Mouse (Mus musculus) limb, embryonic 14.5 days (tissue): ENCODE data around the gene Sec24d. TPM values are rescaled to one million over a fixed set of nuclear protein-coding genes. Genes with fewer than 3 reads are reported as not detected.

Source experiments
- ATAC-seq: fragments of 200-750 bp; cut with Nextera tagmentation; 2 replicates; pipeline ENCODE4 v1.8.0; 2017; ENCODE audit warnings: low read depth, moderate number of reproducible peaks, moderate TSS enrichment; ENCODE audit not compliant: low FRiP score
- DNase-seq: peaks from one replicate; pipeline ENCODE4 v3.0.0-alpha.2; 2015; ENCODE audit warnings: low spot score
- H3K27ac ChIP-seq: fragments of 300-500 bp; sonication (generic); replicated peaks from 2 replicates; pipeline ENCODE4 v1.5.1; 2014; ENCODE audit warnings: low read depth, mild to moderate bottlenecking, low read length, moderate library complexity, mixed read lengths
- H3K27me3 ChIP-seq: fragments of 300-500 bp; sonication (generic); 2 replicates; pipeline ENCODE4 v1.6.1; 2014; ENCODE audit warnings: low read length, mixed read lengths; ENCODE audit not compliant: control insufficient read depth, insufficient read depth
- H3K36me3 ChIP-seq: fragments of 300-500 bp; sonication (generic); 2 replicates; pipeline ENCODE4 v1.6.1; 2014; ENCODE audit warnings: mild to moderate bottlenecking, low read length, moderate library complexity, mixed read lengths; ENCODE audit not compliant: control insufficient read depth, insufficient read depth
- H3K4me1 ChIP-seq: fragments of 300-500 bp; sonication (generic); 2 replicates; pipeline ENCODE4 v1.6.1; 2014; ENCODE audit warnings: antibody characterized with exemption, low read length, mixed read lengths; ENCODE audit not compliant: control insufficient read depth, insufficient read depth
- H3K4me2 ChIP-seq: fragments of 300-500 bp; sonication (generic); replicated peaks from 2 replicates; pipeline ENCODE4 v1.6.1; 2014; ENCODE audit warnings: low read depth, mild to moderate bottlenecking, low read length, moderate library complexity; ENCODE audit not compliant: severe bottlenecking
- H3K4me3 ChIP-seq: fragments of 300-500 bp; sonication (generic); replicated peaks from 2 replicates; pipeline ENCODE4 v1.5.1; 2014; ENCODE audit warnings: low read length
- H3K9ac ChIP-seq: fragments of 300-500 bp; sonication (generic); 2 replicates; pipeline ENCODE4 v1.6.1; 2014; ENCODE audit warnings: mild to moderate bottlenecking, low read depth, low read length, moderate library complexity; ENCODE audit not compliant: severe bottlenecking
- H3K9me3 ChIP-seq: fragments of 300-500 bp; sonication (generic); 2 replicates; pipeline ENCODE4 v1.6.1; 2016; ENCODE audit warnings: low read length; ENCODE audit not compliant: control insufficient read depth
- POLR2A ChIP-seq: fragments of 200-500 bp; IDR thresholded peaks from 2 replicates; pipeline ENCODE4 v1.8.0; 2012; ENCODE audit warnings: inconsistent platforms, mild to moderate bottlenecking, moderate library complexity, borderline replicate concordance; ENCODE audit not compliant: insufficient read depth, insufficient read length; ENCODE audit errors: extremely low read depth
- WGBS: fragments of 180-500 bp; shearing (Covaris S2); extraction: QIAGEN DNeasy Blood & Tissue Kit; methylation state at CpG from one replicate; pipeline ENCODE4 v1.1.7; 2014; 5-methylcytosine and 5-hydroxymethylcytosine counted together
- polyA plus RNA-seq, 2 experiments: library from polyadenylated mRNA; depleted of rRNA in 1 of 2; stranded (reverse) in 1 of 2; unstranded in 1 of 2; fragments of >200 nt; fragmentation: Nextera tagmentation in 1 of 2; extraction: Ambion mirVana in 1 of 2; gene quantifications; 2 replicates each; pipeline versions ENCODE4 v1.2.1 to v1.2.3; 2012 to 2014

Gene Sec24d
- polyA plus RNA-seq, 2 experiments, result 97.5 to 110 TPM

- TF ChIP-seq POLR2A, result no peak
- ATAC-seq (no peak), DNase-seq (no peak)
- 78% methylated on average over 9 of the region's 9 CpGs for WGBS
- H3K4me1 ChIP-seq, result no peaks in the 10 kb centered on the region
- no peak overlapping the region for H3K4me2 ChIP-seq
- no peak overlapping the region for H3K9ac ChIP-seq
- no peaks in the 10 kb centered on the region for H3K9me3 ChIP-seq
- no peak overlapping the region for H3K27ac ChIP-seq
- peaks cover 21% of the 10 kb centered on the region; the same call in 1 of the 2 replicates for H3K36me3 ChIP-seq
- no peak overlapping the region for H3K4me3 ChIP-seq
- H3K27me3 ChIP-seq, result no peaks in the 10 kb centered on the region
Measured at GRCm38 (mm10) chr3:123320341-123320740, 53.1 kb downstream of the Sec24d start.

DNA sequence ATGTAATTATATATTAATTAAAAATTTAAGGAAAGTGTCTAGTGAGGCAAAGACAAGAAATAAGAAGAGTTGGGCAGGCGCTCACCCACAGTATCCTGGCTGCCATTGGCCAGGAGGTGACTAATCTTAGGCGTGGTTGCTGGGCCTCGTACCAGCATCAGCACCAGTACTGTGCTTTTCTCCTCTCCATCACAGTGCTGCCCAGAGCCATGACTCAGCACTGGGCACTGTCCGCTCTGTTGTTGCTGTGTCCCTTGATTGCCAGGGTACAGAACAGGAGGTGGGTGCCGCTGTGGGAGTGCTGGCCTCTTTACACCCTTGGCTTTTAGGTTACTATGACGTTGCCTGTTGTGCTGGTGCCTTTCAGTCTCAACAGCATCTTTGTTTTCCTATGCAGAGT, 54.4 kb downstream of the Sec24d start:
- H3K4me2 ChIP-seq, result no peak overlapping the region
- peaks cover 18% of the 10 kb centered on the region; the same call in 1 of the 2 replicates for H3K36me3 ChIP-seq
- no peaks in the 10 kb centered on the region for H3K27me3 ChIP-seq
- no peak overlapping the region for H3K4me3 ChIP-seq
- ATAC-seq (no peak), DNase-seq (no peak)
- no peaks in the 10 kb centered on the region for H3K9me3 ChIP-seq
- no peaks in the 10 kb centered on the region for H3K4me1 ChIP-seq
- H3K27ac ChIP-seq, result no peak overlapping the region
- TF ChIP-seq POLR2A, result no peak
- no peak overlapping the region for H3K9ac ChIP-seq
- WGBS, result 87% methylated on average over 6 of the region's 6 CpGs

- ATAC-seq, result no peak
- TF ChIP-seq POLR2A, result no peak
- Histone ChIP-seq H3K27me3 (no peaks in the 10 kb centered on the region), H3K9ac (no peak overlapping the region), H3K4me3 (no peak overlapping the region), H3K4me2 (no peak overlapping the region), H3K27ac (no peak overlapping the region), H3K9me3 (no peaks in the 10 kb centered on the region), H3K36me3 (peaks cover 18% of the 10 kb centered on the region), H3K4me1 (no peaks in the 10 kb centered on the region)
- peak; percentile 80 for DNase-seq
- 16% methylated on average over 1 of the region's 1 CpGs for WGBS
Measured at GRCm38 (mm10) chr3:123322147-123322546, 54.9 kb downstream of the Sec24d start.

GRCm38 (mm10) chr3:123324326-123324725, 57.1 kb downstream of the Sec24d start:
- H3K27ac ChIP-seq, result no peak overlapping the region
- H3K36me3 ChIP-seq, result peaks cover 28% of the 10 kb centered on the region
- no peak for DNase-seq
- no peak overlapping the region for H3K4me2 ChIP-seq
- 66% methylated on average over 4 of the region's 4 CpGs for WGBS
- no peak overlapping the region for H3K9ac ChIP-seq
- H3K4me1 ChIP-seq, result peaks cover under 1% of the 10 kb centered on the region; the same call in 1 of the 2 replicates
- ATAC-seq, result no peak
- no peak overlapping the region for H3K4me3 ChIP-seq
- no peak for TF ChIP-seq POLR2A
- H3K9me3 ChIP-seq, result no peaks in the 10 kb centered on the region
- no peaks in the 10 kb centered on the region for H3K27me3 ChIP-seq

- Histone ChIP-seq H3K4me1 (peaks cover 8% of the 10 kb centered on the region), H3K36me3 (peaks cover 20% of the 10 kb centered on the region), H3K9ac (no peak overlapping the region), H3K4me3 (no peak overlapping the region), H3K27ac (no peak overlapping the region), H3K4me2 (no peak overlapping the region), H3K27me3 (no peaks in the 10 kb centered on the region), H3K9me3 (no peaks in the 10 kb centered on the region)
- 41% methylated on average over 6 of the region's 6 CpGs for WGBS
- ATAC-seq (peak; percentile 69), DNase-seq (peak; percentile 71)
- TF ChIP-seq POLR2A, result no peak
Measured at GRCm38 (mm10) chr3:123329251-123329650, 62.0 kb downstream of the Sec24d start.

GRCm38 (mm10) chr3:123330221-123330620, 63.0 kb downstream of the Sec24d start:
- TF ChIP-seq POLR2A, result no peak
- Histone ChIP-seq H3K27me3 (no peaks in the 10 kb centered on the region), H3K4me3 (no peak overlapping the region), H3K4me1 (peaks cover 17% of the 10 kb centered on the region), H3K36me3 (peaks cover 20% of the 10 kb centered on the region), H3K4me2 (no peak overlapping the region), H3K9me3 (no peaks in the 10 kb centered on the region), H3K9ac (no peak overlapping the region), H3K27ac (no peak overlapping the region)
- ATAC-seq, result no peak
- DNase-seq, result no peak
- 84% methylated on average over 4 of the region's 4 CpGs for WGBS
